Mouse (Mus musculus) midbrain, postnatal 0 days (tissue): Measurements from ENCODE around the gene Ebpl. TPM values are rescaled to one million over a fixed set of nuclear protein-coding genes. Genes with fewer than 3 reads are reported as not detected.

Source experiments
- ATAC-seq: fragments of 200-750 bp; cut with Nextera tagmentation; 2 replicates; pipeline ENCODE4 v1.8.0; 2017; ENCODE audit warnings: moderate number of reproducible peaks, mild to moderate bottlenecking, moderate TSS enrichment, moderate library complexity; ENCODE audit not compliant: low FRiP score
- DNase-seq: peaks from one replicate; pipeline ENCODE4 v3.0.0-alpha.2; 2015; ENCODE audit warnings: low spot score
- H3K27ac ChIP-seq: fragments of 300-500 bp; sonication (generic); 2 replicates; pipeline ENCODE4 v1.5.1; 2014; ENCODE audit warnings: low read depth, mild to moderate bottlenecking, low read length, mixed read lengths
- H3K27me3 ChIP-seq: fragments of 300-500 bp; sonication (generic); 2 replicates; pipeline ENCODE4 v1.6.1; 2014; ENCODE audit warnings: low read length, control low read depth, mixed read lengths; ENCODE audit not compliant: insufficient read depth
- H3K36me3 ChIP-seq: fragments of 300-500 bp; sonication (generic); 2 replicates; pipeline ENCODE4 v1.6.1; 2014; ENCODE audit warnings: low read length, control low read depth, mixed read lengths; ENCODE audit not compliant: insufficient read depth
- H3K4me1 ChIP-seq: fragments of 300-500 bp; sonication (generic); 2 replicates; pipeline ENCODE4 v1.6.1; 2014; ENCODE audit warnings: mild to moderate bottlenecking, control low read depth, antibody characterized with exemption, low read length, mixed read lengths; ENCODE audit not compliant: insufficient read depth
- H3K4me2 ChIP-seq: fragments of 300-500 bp; sonication (generic); 2 replicates; pipeline ENCODE4 v1.6.1; 2014; ENCODE audit warnings: low read depth, mild to moderate bottlenecking, low read length, mixed read lengths; ENCODE audit not compliant: poor library complexity, severe bottlenecking
- H3K4me3 ChIP-seq: fragments of 300-500 bp; sonication (generic); 2 replicates; pipeline ENCODE4 v1.5.1; 2014; ENCODE audit warnings: low read depth, mild to moderate bottlenecking, low read length, moderate library complexity
- H3K9ac ChIP-seq: fragments of 300-500 bp; sonication (generic); replicated peaks from 2 replicates; pipeline ENCODE4 v1.6.1; 2014; ENCODE audit warnings: mild to moderate bottlenecking, low read length, moderate library complexity, mixed read lengths; ENCODE audit not compliant: poor library complexity, severe bottlenecking
- H3K9me3 ChIP-seq: fragments of 300-500 bp; sonication (generic); 2 replicates; pipeline ENCODE4 v1.6.1; 2016; ENCODE audit warnings: low read length, control low read depth
- CTCF ChIP-seq: IDR thresholded peaks from 2 replicates; pipeline ENCODE4 v1.5.1; 2016; ENCODE audit warnings: antibody characterized with exemption, mild to moderate bottlenecking
- WGBS: fragments of 180-500 bp; shearing (Covaris S2); extraction: QIAGEN DNeasy Blood & Tissue Kit; methylation state at CpG from one replicate; pipeline ENCODE4 v1.1.7; 2014; 5-methylcytosine and 5-hydroxymethylcytosine counted together
- polyA plus RNA-seq: library from polyadenylated mRNA; unstranded; fragments of >200 nt; fragmentation: Nextera tagmentation; extraction: Ambion mirVana; gene quantifications from 2 replicates; pipeline ENCODE4 v1.2.1, GENCODE M21; 2015
- total RNA-seq: library from RNA; depleted of rRNA; stranded (reverse); fragments of >200 nt; gene quantifications from 2 replicates; pipeline ENCODE4 v1.2.3, GENCODE M21; 2014; rRNA removed

Gene Ebpl
- total and polyA plus RNA-seq, 2 experiments from 2014 or later = 3.4 to 8.8 TPM

- Histone ChIP-seq H3K4me1 (no peaks in the 10 kb centered on the region), H3K9me3 (no peaks in the 10 kb centered on the region), H3K27ac (no peak overlapping the region), H3K9ac (no peak overlapping the region), H3K4me3 (no peak overlapping the region), H3K4me2 (no peak overlapping the region), H3K27me3 (no peaks in the 10 kb centered on the region), H3K36me3 (no peaks in the 10 kb centered on the region)
- TF ChIP-seq CTCF = no peak
- WGBS = 63% methylated on average over 3 of the region's 3 CpGs
- no peak for DNase-seq
- no peak for ATAC-seq
Observed at GRCm38 (mm10) chr14:61290664-61291063, 69.6 kb downstream of the Ebpl start.

GRCm38 (mm10) chr14:61288606-61289286 is 71.5 kb downstream of the Ebpl start:
- ATAC-seq = no peak
- no peak for TF ChIP-seq CTCF
- Histone ChIP-seq H3K4me2 (no peak overlapping the region), H3K9ac (no peak overlapping the region), H3K4me3 (no peak overlapping the region), H3K27me3 (no peaks in the 10 kb centered on the region), H3K9me3 (no peaks in the 10 kb centered on the region), H3K27ac (no peak overlapping the region), H3K4me1 (no peaks in the 10 kb centered on the region), H3K36me3 (no peaks in the 10 kb centered on the region)
- no peak for DNase-seq
- 73% methylated on average over 19 of the region's 19 CpGs for WGBS

Other genes with a start within 250 kb of the Ebpl start
- 42.0 and 50.8 TPM in 2 replicates for gene Sacs, start 222.0 kb downstream of the Ebpl start, total RNA-seq
- 4.7 and 5.8 TPM in 2 replicates for gene Sacs, start 222.0 kb downstream of the Ebpl start, polyA plus RNA-seq
- 0.11 TPM in 1 of 2 replicates, not detected in the other for gene Sgcg, start 101.9 kb downstream of the Ebpl start, total RNA-seq
- gene Sgcg, start 101.9 kb downstream of the Ebpl start, polyA plus RNA-seq = 0.18 and 0.36 TPM in 2 replicates
- gene Arl11, start 50.7 kb downstream of the Ebpl start, total RNA-seq = 0.14 TPM in 1 of 2 replicates, not detected in the other
- gene Arl11, start 50.7 kb downstream of the Ebpl start, polyA plus RNA-seq = 0.55 and 0.63 TPM in 2 replicates
- gene Kpna3, start 79.4 kb upstream of the Ebpl start, total RNA-seq = 34.4 and 55.8 TPM in 2 replicates
- 55.7 and 56.7 TPM in 2 replicates for gene Kpna3, start 79.4 kb upstream of the Ebpl start, polyA plus RNA-seq
- gene Spryd7, start 196.4 kb upstream of the Ebpl start, total RNA-seq = 37.4 and 44.3 TPM in 2 replicates
- gene Spryd7, start 196.4 kb upstream of the Ebpl start, polyA plus RNA-seq = 66.9 and 67.0 TPM in 2 replicates
- gene Trim13, start 237.8 kb upstream of the Ebpl start, total RNA-seq = 17.0 and 21.7 TPM in 2 replicates
- gene Trim13, start 237.8 kb upstream of the Ebpl start, polyA plus RNA-seq = 32.7 and 33.6 TPM in 2 replicates
- gene Kcnrg, start 247.0 kb upstream of the Ebpl start, total RNA-seq = 4.1 and 4.4 TPM in 2 replicates
- gene Kcnrg, start 247.0 kb upstream of the Ebpl start, polyA plus RNA-seq = 2.2 and 2.5 TPM in 2 replicates